Mouse (Mus musculus): ENCODE data around the gene 1810046K07Rik.

Gene 1810046K07Rik

DNA sequence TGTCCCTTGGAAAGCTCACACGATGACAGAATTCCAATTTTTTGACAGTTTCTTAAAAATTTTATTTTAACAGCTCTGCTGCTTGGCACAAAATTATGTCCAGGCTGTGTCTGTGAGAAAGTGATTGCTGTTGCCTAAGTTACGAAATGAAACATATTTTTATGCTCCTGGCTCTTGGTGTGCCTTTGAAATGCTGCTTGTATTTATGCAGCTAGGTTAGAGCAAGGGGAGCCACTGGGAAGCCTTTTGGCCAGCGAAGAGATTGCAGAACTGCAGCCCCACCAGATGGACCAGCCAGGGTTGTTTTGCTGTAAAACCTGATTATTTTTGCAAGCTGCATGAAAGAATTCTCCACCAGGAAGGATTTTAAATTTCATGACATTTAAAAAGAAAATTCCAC, 23.6 kb downstream of the 1810046K07Rik start:
- no peak for DNase-seq (ENCODE audit: low read depth)

DNA sequence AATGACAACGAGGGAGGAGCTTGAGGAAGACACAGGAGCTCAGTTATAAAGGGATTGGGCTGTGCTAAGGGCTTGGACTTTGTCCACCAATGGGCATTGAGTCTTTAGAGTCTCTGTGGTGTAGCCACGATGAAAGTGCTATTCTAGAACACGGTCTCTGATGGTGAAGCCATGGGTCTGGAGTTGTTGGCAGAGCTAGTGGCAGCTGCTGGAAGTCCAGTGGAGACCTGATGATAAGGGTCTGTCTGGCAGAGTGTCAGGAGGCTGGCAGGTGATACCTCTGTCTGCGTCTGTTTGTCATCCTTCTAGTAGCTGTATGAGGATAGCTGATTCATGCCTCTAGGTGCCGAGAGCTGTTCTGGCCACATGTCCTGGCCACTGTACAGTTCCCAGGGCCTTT, 24.7 kb downstream of the 1810046K07Rik start:
- no peak for DNase-seq (ENCODE audit: low read depth)

DNA sequence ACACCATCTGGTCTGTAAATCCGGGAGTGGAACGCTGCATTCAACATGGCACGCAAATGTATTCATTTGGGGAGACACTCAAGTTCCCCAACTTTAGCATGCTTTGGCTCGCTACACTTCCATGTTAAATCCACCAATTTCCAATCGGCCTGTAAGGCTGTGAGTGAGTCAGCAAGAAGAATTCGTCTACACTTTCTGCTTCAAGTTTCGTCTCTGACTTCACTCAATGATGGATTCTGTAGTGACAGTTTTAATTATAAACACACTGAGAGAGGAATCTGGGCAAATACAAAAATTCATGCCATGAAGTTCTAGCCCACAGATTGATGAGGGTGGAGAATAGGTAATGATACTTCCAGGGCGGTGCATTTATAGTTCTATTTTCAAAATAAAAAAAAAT, 35.2 kb downstream of the 1810046K07Rik start:
- DNase-seq (ENCODE audit: low read depth): no peak

DNA sequence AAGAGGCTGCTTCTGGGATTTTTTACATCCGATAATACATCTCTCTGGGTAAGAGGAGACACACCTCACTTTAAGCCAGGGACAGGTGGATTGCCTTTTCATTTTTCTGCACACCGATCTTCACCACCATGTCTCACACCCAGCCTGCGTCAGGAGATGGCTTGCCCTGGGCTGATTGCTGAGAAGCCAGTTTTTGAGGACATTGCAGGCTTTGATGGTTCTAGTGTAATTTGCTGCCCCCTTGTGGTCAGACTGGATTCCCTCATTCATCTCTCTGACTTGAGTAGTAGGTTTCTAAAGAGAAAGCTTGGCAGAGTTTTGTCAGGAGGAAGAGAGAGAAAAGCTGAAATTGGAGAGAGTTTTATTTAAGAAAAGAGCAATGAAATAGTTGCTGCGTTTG, 36.0 kb downstream of the 1810046K07Rik start:
- peak; percentile 76 for DNase-seq (ENCODE audit: low read depth)

DNA sequence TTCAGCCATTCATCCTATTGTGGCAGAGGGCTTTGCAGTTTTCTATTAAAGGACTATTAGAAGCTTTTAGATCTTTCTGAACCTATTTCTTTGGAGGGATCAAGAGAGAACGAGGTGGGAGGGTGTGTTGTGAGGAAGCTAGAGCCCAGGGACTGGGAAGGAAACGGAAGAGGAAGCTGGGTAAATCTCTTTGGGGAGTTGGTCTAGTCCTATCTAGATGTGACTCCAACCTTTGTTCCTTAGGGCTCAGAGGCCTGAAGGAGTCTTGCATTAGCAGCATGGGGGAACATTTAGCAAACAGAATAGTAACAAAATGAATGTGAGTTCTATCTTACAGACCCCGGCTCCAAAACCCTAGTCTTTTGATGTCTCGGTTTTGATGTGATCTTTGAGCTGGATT, 37.7 kb downstream of the 1810046K07Rik start:
- DNase-seq (ENCODE audit: low read depth): no peak

DNA sequence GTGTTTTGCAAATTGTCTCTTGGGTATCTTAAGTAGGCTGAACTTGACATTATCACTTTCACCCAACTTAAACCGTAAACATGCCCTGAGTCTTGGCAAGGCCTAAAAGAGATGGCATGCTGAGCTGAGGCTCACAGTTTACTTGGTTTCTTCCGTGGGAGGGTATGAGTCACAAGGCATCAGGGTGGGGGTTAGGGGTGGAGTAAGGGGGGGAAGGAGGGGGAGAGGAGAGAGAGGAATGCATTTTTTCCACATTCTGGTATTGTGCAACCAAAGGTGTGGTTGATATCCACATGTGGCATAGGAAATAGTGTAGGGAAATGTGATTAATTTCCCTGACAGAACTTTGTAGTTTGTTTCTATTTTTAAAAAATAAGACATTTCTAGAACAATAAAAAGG, 42.6 kb downstream of the 1810046K07Rik start:
- peak; percentile 54 for DNase-seq (ENCODE audit: low read depth)

DNA sequence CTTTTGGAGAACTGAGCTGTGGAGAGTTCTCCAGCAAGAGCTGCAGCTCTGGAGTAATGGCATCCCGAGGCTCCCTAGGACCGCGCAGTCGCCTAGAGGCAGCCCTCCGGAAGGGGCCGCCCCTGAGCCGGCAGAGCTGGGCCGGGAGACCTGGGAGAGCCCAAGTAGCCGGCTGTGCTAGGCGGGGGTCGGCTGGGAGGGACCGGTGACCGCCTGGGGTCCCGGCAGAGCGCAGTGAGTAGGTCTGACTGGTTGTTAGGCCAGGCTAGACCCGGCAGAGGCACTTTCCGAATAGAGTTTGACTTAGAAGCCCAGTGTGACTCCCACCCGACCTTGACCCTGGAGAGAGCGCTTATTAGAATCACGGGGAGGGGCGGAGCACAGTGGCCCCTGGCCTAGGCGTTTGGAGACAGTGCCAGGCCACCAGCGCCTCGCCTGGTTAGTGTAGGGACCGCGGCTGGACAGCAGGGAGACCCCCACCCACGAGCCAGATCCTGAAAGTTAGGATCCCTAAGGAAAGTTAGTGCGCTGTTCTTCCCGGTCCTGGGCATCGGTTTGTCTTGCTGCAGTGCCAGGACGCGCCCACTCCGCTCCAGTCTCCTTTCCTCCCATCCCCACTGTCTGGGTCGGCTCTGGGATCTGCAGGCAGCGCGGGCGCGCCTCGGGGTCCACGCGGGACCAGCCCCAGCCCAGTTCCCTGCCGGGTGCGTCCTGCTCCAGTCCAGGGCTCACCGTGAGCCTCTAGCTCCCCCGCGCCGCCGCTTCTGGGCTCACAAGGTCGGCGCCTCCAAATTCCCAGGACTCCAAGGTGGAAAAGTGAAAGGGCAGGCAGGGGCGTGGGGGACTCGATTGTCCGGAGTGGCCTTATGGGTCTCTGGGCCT, 50.0 kb downstream of the 1810046K07Rik start, which contains the start of gene Colca2:
Gene Colca2 (minus strand): TSS at position 70 of the 882 bp plus-strand sequence.
- DNase-seq (ENCODE audit: low read depth): no peak

DNA sequence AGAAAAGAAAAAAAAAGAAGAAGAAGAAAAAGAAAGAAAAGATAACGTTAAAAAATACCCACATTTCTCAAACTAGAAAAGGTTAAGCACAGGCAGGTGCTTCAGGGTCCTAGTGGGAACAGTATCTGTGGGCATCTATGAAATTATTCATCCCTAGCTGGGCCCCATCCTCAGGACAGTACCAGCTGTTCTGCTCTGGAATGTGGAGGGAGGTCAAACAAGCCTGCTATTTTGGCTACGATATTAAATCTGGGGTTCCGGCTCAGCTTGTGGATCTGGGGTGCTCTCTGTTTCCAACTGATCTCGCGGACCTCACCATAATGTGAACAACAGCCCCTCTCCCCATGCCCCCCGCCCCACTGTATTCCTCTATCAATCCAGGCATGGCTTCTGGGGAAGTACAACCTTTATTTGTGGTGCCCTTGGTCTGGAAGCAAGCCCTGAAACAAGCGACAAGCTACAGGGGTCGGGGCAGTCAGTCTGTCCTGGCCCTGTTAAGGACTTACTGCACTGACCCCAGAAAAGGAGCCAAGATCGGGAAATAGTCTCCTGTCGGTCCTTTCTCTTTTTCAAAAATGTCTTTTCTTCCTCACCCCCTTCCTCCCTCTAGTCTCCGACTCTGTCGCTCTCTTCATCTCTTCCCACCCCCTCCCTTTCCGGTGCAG, 50.8 kb downstream of the 1810046K07Rik start:
- no peak for DNase-seq (ENCODE audit: low read depth)

DNA sequence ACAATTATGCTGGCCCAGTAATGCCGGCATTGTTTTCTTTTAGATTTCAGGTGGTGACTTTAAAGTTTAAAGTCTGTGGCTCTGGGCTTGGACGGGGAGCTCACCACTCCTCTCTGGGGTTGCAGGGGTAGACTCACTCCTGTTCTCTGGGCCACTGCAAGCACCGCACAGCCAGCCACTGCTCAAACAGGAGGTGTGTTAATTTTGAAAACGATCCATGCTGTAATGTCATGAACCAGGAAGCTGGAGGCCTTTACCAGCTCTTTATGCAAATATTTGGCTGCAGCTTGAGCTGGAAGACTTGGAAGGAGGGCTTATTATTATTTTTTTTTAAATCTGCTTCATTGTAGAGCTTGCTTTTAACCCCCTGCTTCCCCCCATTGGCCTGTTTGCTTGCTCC, 54.0 kb downstream of the 1810046K07Rik start:
- no peak for DNase-seq (ENCODE audit: low read depth)

DNA sequence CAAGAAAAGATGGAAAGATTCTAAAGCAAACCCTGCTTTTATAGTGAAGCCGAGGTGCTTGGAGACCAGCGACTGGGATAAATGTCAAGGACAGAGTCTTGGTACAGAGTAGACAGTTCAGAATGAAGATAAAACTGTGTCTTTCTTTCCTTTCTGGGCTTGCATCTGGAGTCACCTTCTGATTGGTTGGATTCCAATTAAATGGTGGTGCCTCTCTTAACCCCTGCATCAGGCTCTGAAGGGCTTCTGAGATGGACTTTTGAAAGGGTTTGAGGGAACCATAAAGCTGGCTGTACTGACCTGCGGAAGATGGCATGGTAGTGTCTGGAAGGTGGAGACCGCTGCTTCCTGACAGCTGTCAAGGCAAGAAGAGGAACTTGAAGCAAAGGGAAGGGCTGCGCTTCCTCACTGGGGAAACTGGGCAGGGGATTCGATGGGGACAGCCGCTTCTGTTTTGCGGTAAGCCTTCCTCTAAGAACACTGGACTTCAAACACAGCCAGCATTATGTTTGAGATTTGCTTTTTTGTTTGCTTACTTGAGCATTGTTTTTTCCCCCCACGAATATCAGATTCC, 55.0 kb downstream of the 1810046K07Rik start:
- no peak for DNase-seq (ENCODE audit: low read depth)

DNA sequence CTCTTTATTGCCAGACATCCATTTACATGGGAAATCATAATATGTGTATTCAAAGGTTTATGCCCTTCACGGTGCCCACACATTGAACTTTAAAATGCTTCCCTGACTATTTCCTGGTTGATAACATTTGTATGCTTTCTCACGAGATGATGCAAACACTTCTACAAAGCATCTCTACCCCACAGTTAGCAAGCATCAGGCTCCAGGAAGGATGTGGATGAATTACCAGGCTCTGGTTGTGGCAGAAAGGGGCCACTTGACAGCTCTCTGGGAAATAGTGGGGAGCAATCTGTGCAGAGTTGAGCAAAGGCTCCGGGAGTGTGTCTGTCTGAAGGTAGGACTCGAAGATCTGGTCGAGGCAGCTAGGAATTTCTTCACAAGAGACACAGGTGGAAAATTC, 56.6 kb downstream of the 1810046K07Rik start:
- no peak for DNase-seq (ENCODE audit: low read depth)

DNA sequence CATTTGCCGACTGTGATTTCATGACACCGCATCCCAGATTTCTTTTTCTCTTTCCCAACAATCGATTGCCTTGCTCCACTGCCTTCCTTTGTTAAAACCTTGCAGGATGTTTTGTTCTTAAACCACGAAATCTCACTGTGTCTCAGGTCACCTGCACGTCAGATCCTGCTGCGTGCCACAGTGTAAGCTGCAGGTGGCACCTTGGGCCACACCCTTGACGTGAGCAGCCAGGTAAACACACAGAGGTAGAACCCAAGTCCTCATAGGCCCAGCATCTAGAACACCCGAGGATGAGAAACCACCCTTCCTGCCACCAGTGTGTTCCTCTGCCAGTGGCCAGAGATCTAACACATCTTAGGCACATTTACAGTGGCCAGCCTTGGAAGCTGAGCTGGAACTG, 57.6 kb downstream of the 1810046K07Rik start:
- no peak for DNase-seq (ENCODE audit: low read depth)

DNA sequence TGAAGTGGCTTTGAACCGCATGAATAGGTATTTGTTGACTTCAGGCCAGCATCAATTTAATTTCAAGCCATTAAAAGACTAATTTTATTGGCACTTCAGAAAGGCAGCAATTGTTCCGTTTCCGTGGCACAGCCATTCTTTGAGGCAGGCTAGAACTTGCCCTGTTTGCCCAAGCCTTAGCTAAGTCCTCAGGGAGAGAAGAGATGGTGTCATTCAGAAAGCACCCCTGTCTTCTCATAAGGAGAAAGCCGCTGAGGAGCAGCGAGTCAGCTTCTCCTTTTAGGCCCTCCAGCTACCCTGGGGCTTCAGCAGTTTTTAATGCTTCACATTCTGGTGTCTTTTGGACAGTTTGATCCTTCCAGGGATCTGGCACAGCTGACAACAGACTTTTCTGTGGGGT, 59.9 kb downstream of the 1810046K07Rik start:
- DNase-seq (ENCODE audit: low read depth): no peak

DNA sequence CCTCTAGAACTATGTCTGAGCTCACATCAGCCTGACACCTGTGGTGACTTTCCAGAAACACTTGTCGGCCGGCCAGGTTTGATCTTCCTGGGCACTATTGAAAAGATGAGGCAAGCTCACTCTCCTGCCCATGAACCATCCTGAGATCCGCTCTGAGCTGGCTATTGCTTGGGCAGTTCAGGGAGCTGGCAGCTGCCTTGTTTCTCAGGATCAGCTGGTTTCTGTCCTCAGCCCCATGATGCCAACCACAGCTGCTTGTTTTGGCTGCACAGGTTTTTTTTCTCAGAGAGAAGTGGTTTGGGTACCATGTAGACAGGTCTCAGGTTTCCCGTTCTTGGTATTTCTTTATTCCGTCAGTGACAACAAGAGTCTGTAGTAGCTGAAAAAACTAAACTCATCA, 70.3 kb downstream of the 1810046K07Rik start:
- DNase-seq (ENCODE audit: low read depth): no peak

DNA sequence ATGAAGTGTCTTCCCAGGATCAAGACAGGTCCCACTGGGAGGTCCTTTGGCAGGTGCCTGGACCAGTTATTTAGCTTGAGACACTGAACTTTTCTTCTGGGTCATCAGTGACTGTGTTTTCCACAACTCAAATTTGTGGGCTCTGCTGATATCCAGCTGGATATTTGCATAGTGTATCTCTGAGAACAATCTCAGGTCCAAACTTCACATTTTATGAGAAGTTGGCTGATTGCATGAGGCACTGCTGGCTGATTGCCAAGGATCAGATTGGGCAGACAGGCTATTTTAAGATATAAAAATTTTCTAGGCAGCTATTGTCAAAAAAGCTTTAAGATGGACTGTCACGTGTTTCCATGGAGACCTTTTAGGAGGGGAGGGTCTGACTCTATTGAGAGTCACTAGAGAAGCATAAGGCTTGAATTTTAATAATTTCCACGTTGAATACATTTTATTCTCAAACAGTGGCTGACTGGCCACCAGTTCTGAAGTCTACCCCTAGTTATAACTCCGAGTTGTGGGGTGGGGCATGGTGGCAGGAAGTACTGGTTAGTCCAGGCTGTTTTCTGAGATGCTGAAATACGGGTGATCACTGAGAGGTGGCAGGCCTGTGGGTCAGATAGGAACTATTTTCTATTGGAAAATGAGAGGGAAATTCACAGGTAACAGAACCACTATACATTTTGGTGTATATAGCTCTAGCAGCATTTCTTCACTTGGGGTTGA, 71.8 kb downstream of the 1810046K07Rik start:
- no peak for DNase-seq (ENCODE audit: low read depth)
